Mouse (Mus musculus): ENCODE data around the gene Pdlim7. TPM values are rescaled to one million over a fixed set of nuclear protein-coding genes. Genes with fewer than 3 reads are reported as not detected.

Pdlim7 gene
- total RNA-seq, 2 experiments from 2014 or later, result 450 to 533 TPM

GRCm38 (mm10) chr13:55486916-55487577, 26.4 kb downstream of the Pdlim7 start:
- no peak for DNase-seq (ENCODE audit: low spot score)

GRCm38 (mm10) chr13:55486029-55486794, 27.3 kb downstream of the Pdlim7 start:
- no peak for DNase-seq (ENCODE audit: low spot score)

- DNase-seq (ENCODE audit: low spot score), result no peak
These were observed 28.9 kb downstream of the Pdlim7 start for GRCm38 (mm10) chr13:55484520-55485088.

GRCm38 (mm10) chr13:55483593-55483992, 29.9 kb downstream of the Pdlim7 start:
- DNase-seq (ENCODE audit: low spot score), result no peak

GRCm38 (mm10) chr13:55483071-55483470, 30.4 kb downstream of the Pdlim7 start:
- DNase-seq (ENCODE audit: low spot score), result no peak

- DNase-seq (ENCODE audit: low spot score), result no peak
These were observed 30.9 kb downstream of the Pdlim7 start for GRCm38 (mm10) chr13:55482542-55482941.

- no peak for DNase-seq (ENCODE audit: low spot score)
These were observed 33.5 kb downstream of the Pdlim7 start for GRCm38 (mm10) chr13:55479929-55480328.

- DNase-seq (ENCODE audit: low spot score), result no peak
These were observed 34.5 kb downstream of the Pdlim7 start for GRCm38 (mm10) chr13:55479008-55479407.

- DNase-seq (ENCODE audit: low spot score), result no peak
These were observed 35.4 kb downstream of the Pdlim7 start for GRCm38 (mm10) chr13:55478036-55478435.

- DNase-seq (ENCODE audit: low spot score), result no peak
These were observed 36.0 kb downstream of the Pdlim7 start for GRCm38 (mm10) chr13:55477492-55477891.

GRCm38 (mm10) chr13:55476256-55476655, 37.2 kb downstream of the Pdlim7 start:
- no peak for DNase-seq (ENCODE audit: low spot score)

- no peak for DNase-seq (ENCODE audit: low spot score)
These were observed 37.7 kb downstream of the Pdlim7 start for GRCm38 (mm10) chr13:55475750-55476149.

- no peak for DNase-seq (ENCODE audit: low spot score)
These were observed 38.8 kb downstream of the Pdlim7 start for GRCm38 (mm10) chr13:55474621-55475069.

- no peak for DNase-seq (ENCODE audit: low spot score)
These were observed 39.5 kb downstream of the Pdlim7 start for GRCm38 (mm10) chr13:55473961-55474360.

- DNase-seq (ENCODE audit: low spot score), result no peak
These were observed 40.2 kb downstream of the Pdlim7 start for GRCm38 (mm10) chr13:55473076-55473831.

- no peak for DNase-seq (ENCODE audit: low spot score)
These were observed 41.1 kb downstream of the Pdlim7 start for GRCm38 (mm10) chr13:55472132-55473022.

GRCm38 (mm10) chr13:55471819-55472131, 41.7 kb downstream of the Pdlim7 start:
- no peak for DNase-seq (ENCODE audit: low spot score)

- DNase-seq (ENCODE audit: low spot score), result peak; percentile 81
These were observed 42.2 kb downstream of the Pdlim7 start for GRCm38 (mm10) chr13:55471156-55471818.

GRCm38 (mm10) chr13:55470372-55470771, 43.1 kb downstream of the Pdlim7 start:
- DNase-seq (ENCODE audit: low spot score), result no peak

GRCm38 (mm10) chr13:55468851-55469560, 44.5 kb downstream of the Pdlim7 start:
- peak; percentile 49 for DNase-seq (ENCODE audit: low spot score)
